Mouse (Mus musculus) heart, postnatal 25 days (tissue): ENCODE data around the gene Cer1. TPM values are rescaled to one million over a fixed set of nuclear protein-coding genes. Genes with fewer than 3 reads are reported as not detected.

ENCODE experiments used
- DNase-seq: peaks from one replicate; pipeline ENCODE4 v3.0.0; 2022; ENCODE audit warnings: low spot score
- intact Hi-C: fragments of 180-260 bp; cut with DNase I; formaldehyde crosslinking; loops from one replicate; pipeline ENCODE4 v1.15.1; 2025
- total RNA-seq, 2 experiments: library from RNA; stranded (reverse); gene quantifications; 2 replicates each; pipeline ENCODE4 v1.2.3; 2021

Cer1 gene
- total RNA-seq, 2 experiments from 2014 or later, result not detected

DNA sequence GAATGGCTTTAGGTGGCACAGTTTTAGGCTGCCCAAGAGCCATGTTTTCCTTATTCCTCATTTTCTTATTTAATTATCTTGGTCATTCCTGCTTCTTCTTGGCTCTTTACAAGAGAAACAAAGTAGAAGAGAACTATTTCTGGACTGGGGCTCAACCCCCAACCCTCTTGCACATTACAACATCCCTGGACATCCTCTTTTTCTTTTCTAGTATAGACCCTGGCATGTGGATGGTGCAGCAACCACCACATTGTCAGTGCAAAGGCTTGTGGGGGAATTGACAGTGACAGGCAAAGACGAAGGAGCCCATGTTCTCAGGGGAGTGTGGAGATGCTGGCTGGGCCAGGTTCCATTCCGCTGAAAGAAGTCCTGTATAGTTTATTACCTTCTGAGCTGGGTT, 8.3 kb downstream of the Cer1 start:
- intact Hi-C loops, result no loop called here
- DNase-seq, result no peak

- intact Hi-C loops, result no loop called here
- no peak for DNase-seq
These were observed 9.4 kb downstream of the Cer1 start for GRCm38 (mm10) chr4:82875532-82875931.

GRCm38 (mm10) chr4:82874791-82875190, 10.2 kb downstream of the Cer1 start:
- intact Hi-C loops, result no loop called here
- DNase-seq, result no peak

DNA sequence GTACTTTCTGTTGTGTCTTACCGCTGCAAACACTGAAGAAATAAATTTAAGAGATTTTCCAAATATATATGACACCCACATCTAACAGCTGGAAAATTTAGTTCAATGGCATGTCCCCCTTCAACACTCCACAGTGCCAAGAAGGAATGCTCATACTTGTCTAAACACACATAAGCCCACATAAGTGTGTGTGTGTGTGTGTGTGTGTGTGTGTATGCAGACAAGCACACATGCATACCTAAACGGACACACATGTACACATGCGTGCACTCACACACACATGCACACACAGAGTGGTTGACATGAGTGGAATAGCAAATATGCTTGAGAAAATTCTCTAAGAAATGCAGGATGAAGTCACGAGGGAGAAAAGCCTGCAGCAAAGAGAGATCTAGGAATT, 12.4 kb downstream of the Cer1 start:
- DNase-seq, result no peak
- intact Hi-C loops, result no loop called here

DNA sequence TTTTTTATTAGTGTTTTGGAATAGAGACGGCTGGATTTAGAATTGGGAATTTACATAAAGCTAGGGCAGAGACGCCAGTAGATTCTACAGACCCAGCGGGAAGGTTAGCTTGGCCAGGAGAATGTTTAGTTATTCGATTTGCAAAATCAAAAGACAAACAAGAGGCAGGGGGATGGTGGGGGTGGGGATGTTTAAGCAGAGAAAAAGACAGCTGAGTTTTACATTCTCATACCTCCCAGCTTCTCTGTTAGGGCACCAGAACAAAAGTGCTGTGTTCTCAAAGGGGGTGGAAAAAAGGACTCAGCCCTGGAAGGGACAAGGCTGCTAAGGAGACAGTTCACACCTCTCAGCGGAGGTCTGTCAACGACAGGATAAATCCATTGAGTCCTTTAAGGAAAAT, 12.8 kb downstream of the Cer1 start:
- intact Hi-C loops, result no loop called here
- no peak for DNase-seq

- DNase-seq, result no peak
These were observed 14.0 kb downstream of the Cer1 start for GRCm38 (mm10) chr4:82870931-82871330.

GRCm38 (mm10) chr4:82867731-82868445, 17.1 kb downstream of the Cer1 start:
- no peak for DNase-seq
- intact Hi-C loops, result loop anchor here (1.0 kb wide), 1 partner anchor 18 kb away; no protein-coding TSS in a partner anchor

More at GRCm38 (mm10) chr4:82870931-82871330, 14.0 kb downstream of the Cer1 start:
- intact Hi-C loops, result no loop called here

DNA sequence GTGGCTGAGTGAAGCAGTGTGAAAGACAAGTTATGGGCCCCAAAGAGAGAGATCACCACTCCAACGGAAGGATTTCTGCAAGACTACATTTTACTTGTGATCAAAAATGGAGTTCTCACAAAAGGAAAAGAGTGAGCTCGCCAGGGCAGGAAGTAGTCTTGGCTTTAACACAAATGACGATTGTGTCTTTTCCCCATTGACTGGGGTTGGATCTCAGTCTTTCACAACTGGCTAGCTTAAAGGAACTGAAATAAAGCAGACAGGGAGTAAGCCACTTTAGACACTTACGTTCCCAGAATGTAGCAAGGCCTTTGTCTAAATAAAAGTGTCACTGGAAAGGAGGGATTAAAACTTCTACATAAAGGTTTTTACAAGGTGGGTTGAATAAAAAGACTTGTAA, 17.8 kb downstream of the Cer1 start:
- no peak for DNase-seq
- intact Hi-C loops, result loop anchor here (1.0 kb wide), 1 partner anchor 17 kb away; no protein-coding TSS in a partner anchor

DNA sequence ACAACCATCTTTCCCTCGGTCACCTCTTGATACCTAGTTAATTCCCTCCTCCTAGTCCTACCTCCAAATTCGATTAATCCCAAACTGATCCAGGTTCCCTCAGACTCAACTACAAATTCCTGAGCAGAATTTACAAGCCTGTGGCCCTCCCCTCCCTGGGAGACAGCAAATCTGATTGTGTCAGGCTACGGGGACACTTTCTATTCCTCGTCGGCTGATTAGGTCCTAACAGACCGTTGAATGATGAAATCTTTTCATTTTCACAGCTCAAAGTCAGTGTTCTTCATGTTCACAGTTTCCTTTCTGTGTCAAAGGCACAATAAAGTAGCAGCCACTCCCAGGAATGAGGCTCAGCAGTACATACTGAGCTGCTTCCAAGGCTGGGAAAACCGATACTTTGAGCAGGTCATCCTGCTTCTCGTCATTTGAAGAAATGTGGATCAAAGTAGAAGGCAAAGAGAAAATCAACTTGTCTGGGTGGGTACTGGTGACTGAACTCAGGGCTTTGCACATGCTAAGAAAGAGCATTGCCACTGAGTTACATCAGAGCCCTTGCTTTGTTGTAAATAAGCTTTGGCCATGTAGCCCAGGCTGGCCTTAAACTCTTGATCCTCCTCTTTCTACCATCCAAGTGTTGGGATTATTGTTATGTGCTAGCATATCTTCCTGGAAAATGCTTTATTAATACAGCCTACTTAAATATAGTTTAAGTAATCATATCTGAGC, 19.8 kb downstream of the Cer1 start:
- intact Hi-C loops, result no loop called here
- no peak for DNase-seq

GRCm38 (mm10) chr4:82863316-82863715, 21.6 kb downstream of the Cer1 start:
- intact Hi-C loops, result no loop called here
- DNase-seq, result no peak

- no peak for DNase-seq
- intact Hi-C loops, result no loop called here
These were observed 23.5 kb downstream of the Cer1 start for GRCm38 (mm10) chr4:82861451-82861850.

GRCm38 (mm10) chr4:82860566-82860965, 24.4 kb downstream of the Cer1 start:
- no peak for DNase-seq
- intact Hi-C loops, result no loop called here

DNA sequence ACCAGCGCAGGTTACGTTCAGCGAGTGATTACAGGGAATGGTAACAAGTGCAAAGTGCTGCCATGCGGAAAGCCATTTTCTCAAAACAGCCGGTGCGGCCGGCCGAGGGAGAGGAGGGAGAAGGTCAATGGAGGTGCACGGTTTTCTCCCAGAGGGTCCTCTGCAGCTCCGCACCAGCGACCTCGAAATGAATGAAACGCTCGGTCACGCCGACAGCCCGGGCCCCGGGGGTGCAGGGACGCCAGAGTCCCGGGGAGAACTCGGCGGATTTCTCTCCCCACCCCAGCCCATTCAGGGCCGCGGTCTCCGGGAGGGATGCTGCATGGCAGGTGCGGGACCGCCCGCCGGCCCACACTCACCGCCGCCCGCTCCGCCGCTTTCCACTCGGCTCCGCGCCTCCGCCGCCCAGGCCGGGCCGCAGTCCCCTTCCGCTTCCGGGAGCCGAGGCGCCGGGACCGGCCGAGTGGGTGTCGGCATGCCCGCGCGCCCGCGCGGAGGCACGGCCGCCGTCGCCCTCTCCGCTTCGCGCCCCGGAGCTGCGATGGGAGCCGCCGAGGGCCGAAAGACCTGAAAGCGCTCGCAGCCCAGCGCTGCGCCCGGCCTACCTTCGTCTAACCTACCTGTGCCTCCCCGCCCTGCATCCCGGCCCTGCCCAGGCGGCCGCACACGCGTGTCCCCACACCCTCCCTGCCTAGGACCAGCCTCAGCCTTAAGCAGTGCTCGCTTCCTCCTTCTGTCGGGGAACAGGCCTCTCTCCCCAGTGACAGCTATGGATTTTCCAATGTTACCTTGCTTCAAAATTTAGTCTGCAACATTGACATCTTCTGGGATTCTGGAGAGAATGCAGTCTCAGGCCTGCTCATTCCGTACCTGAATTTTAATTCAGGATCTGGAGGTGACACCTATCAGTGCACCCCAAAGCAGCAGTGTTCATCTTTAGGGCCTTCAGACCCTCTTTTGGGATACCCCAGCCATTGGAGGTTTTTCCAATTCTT, 25.5 kb downstream of the Cer1 start, which contains the start of gene Zdhhc21:
Zdhhc21 (minus strand) TSS at position 828 of the 995 bp plus-strand sequence.
- intact Hi-C loops, result no loop called here
- DNase-seq, result peak; percentile 57

DNA sequence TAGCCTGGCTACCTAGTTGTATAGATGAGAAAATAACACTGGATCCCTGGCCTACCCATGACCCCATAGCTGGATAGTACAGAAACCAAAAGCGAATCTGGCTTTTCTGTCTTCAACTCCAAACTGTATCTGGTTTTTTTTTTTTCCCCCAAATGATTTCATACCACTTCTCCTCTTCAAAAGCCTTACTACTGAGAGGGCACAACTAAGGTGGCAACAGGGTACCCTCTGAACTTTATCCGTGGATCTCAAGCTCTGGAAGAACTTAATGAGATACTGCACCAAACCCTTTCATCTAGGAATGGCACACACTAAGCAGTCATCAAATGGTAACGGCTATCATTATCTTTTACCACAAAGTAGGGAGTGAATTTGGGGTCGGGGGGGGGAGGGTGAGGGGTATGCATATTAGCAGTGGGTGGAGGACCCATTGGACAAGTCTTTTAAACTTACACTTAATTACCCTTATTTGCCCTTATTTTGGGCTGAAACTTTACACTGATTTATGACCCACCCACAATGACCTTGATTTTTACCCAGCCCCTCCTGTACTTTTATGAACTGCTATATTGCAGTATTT, 26.4 kb downstream of the Cer1 start:
- intact Hi-C loops, result no loop called here
- DNase-seq, result no peak

GRCm38 (mm10) chr4:82856986-82857385, 28.0 kb downstream of the Cer1 start:
- intact Hi-C loops, result no loop called here
- DNase-seq, result no peak

DNA sequence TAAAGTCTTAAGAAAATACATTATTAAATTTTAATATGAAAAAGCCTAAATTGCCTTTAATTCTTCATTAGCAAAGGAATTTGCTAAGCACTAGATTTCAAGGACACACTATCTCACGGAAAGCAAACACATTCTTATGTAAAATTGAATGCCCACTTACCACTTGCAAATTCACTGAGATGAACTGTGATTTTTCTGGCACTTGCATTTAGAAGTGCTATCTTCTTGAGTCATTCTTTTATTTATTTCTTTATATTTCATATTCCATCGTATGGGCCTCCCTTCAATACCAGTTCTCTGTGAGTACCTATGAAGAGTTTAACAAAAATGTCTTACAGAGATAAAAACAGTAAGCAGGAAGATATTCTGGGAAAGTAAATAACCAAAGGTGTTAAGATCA, 31.1 kb downstream of the Cer1 start:
- DNase-seq, result no peak
- intact Hi-C loops, result no loop called here

DNA sequence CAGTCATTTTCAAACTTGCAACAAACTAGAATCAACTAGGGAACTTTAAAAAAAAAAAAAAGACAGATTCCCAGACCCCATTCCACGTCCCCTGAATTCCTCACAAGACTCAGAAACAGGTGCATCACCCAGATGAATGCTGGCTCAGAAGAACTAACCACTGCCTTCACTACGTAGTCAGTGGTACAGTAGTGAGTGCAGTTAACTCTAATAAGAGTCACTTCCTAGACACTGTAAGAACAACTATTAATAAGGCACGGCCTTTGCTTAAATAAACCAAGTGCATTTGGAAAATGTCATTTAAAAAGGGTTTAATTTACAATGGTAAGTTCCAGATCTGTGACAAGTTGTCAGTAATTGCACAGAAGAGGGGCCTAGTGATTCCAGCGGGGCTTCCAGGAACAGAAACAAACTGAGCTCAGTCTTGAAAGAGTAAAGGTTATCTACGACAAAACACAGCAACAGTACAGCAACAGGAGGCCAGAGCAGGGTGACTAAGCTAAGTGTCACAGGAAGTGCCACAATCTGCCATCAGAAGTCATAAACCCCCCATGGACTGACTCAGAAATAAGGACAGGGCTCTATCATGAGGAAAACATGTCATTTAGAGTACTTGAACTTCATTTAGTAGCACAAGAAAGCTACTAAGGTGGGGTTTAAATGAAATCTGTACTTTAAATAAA, 36.3 kb downstream of the Cer1 start:
- DNase-seq, result no peak
- intact Hi-C loops, result no loop called here

- intact Hi-C loops, result no loop called here
- DNase-seq, result no peak
These were observed 47.3 kb downstream of the Cer1 start for GRCm38 (mm10) chr4:82837526-82838240.
